In the genomic region with DNA sequence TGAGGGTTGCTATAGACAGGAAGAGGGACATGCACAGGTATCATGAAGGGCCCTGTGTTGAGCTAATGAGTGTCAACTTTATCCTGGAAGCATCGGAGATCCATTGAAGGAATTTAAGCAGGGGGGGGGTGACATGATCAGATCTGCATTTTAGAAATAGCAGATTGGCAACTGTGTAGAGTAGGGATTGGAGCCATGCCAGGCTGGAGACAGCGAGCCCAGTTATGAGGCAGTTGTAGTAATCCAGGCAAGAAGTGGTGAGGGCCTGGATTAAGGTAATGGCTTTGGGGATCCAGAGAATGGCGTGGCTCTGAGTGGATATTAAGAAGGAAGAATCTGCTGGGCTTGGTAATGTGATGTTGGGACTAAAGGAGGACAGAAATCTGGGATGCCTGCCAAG, we compare ENCODE assay signal across 15 mouse cellular contexts.
"Had no signal": no experiment of that assay in that cellular context is flagged by ENCODE, and none has a peak within 500 bp of the region (broad histone marks: within the 10 kb centered on the region; RNA-seq: fewer than 3 reads in every experiment).

No protein-coding gene starts in this region.

- H3K9ac ChIP-seq: limb, embryonic 12.5 days; liver, embryonic 13.5 days; liver, postnatal 0 days; lung, embryonic 15.5 days; midbrain, embryonic 15.5 days; neural tube, embryonic 12.5 days had no signal

- H3K4me2 ChIP-seq: limb, embryonic 12.5 days; liver, embryonic 13.5 days; lung, embryonic 15.5 days; midbrain, embryonic 11.5 days; midbrain, embryonic 15.5 days; neural tube, embryonic 12.5 days had no signal

- H3K9me3 ChIP-seq: limb, embryonic 12.5 days; liver, embryonic 13.5 days; lung, embryonic 15.5 days; midbrain, embryonic 15.5 days; neural tube, embryonic 12.5 days had no signal

- H3K4me3 ChIP-seq: limb, embryonic 12.5 days; liver, embryonic 13.5 days; lung, embryonic 15.5 days; megakaryocyte, embryonic 14.5 days; midbrain, embryonic 15.5 days; neural tube, embryonic 12.5 days had no signal

- H3K27me3 ChIP-seq: limb, embryonic 12.5 days; liver, embryonic 13.5 days; lung, embryonic 15.5 days; megakaryocyte, embryonic 14.5 days; midbrain, embryonic 15.5 days; neural tube, embryonic 12.5 days had no signal

- H3K27ac ChIP-seq: limb, embryonic 12.5 days; liver, embryonic 13.5 days; lung, embryonic 15.5 days; macrophage; midbrain, embryonic 15.5 days; neural tube, embryonic 12.5 days; stomach, postnatal 0 days had no signal

- H3K4me1 ChIP-seq: limb, embryonic 12.5 days; liver, embryonic 13.5 days; lung, embryonic 15.5 days; megakaryocyte, embryonic 14.5 days; midbrain, embryonic 15.5 days; neural tube, embryonic 12.5 days had no signal

- ATAC-seq: liver, postnatal 0 days; midbrain, embryonic 15.5 days had no signal

- H3K36me3 ChIP-seq: limb, embryonic 12.5 days; liver, embryonic 13.5 days; lung, embryonic 15.5 days; midbrain, embryonic 15.5 days; neural tube, embryonic 12.5 days had no signal

- DNase-seq: kidney, adult 8-10 months; kidney, postnatal 25 days; liver; liver, embryonic 13.5 days; liver, postnatal 0 days; lung, postnatal 14 days; thymus, postnatal 4 days had no signal
